Mouse (Mus musculus) left cerebral cortex, postnatal 10 days (tissue): Measurements from ENCODE around the gene Hdac7. TPM values are rescaled to one million over a fixed set of nuclear protein-coding genes. Genes with fewer than 3 reads are reported as not detected.

Experiments
- DNase-seq, 2 experiments: peaks; one replicate each; pipeline ENCODE4 v3.0.0; 2021 to 2022; ENCODE audit warnings: low spot score in 2 of 2, mixed read lengths in 1 of 2; ENCODE audit errors: extremely low spot score in 1 of 2
- intact Hi-C: fragments of 180-260 bp; cut with DNase I; formaldehyde crosslinking; loops from one replicate; pipeline ENCODE4 v1.15.1; 2025
- total RNA-seq, 2 experiments: library from RNA; stranded (reverse); gene quantifications; 2 replicates each; pipeline ENCODE4 v1.2.3; 2021

Hdac7 gene
- total RNA-seq, 2 experiments from 2014 or later = 21.5 to 23.5 TPM

DNA sequence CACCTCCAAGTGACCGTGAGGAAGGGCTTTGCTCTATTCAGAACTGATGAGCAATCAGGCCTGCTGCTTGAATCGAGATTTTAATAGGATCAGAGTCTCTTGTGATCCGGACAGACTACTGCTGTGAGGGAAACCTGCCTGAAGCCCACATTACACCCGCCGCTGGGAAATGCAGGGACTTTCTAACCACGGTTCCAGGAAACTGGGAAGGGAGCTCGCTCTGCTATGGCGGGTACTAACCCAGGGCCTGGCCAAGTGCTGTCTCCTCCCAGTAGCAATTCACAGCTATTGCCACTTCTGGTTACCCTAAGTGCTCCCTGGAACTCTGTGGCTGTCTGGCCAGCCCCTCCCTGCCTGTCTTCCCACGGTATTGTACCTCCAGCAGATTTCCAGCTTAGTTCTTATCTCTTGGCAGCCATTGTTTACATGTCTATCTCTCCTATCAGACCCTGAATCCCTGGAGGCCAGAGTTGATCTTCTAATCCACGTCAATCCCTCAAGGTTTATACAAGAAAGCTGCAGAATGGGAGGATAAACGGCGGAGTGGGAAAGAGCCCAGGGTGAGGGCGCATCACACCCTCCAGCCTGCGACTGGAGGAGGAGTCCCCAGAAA lies 18.7 kb upstream of the Hdac7 start:
- intact Hi-C loops = no loop called here
- no peak for DNase-seq

DNA sequence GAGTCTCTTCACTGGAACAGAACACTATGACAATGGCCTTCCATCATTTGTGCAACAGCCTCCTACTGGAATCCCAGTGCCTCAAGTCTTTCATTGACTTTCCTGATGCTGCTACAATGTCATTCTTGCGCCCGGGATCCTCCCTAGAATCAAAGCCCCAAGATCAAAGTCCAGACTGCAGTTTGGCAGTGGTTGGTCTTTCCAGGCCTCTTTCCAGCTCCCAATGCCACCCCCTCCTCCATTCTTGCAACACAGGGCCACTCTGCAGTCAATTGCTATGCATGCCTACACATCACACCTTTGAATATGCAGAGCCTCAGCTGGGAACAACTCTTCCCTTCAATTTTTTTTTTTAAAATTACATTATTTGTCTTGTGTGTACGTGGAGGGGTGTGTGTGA lies 16.1 kb upstream of the Hdac7 start:
- no peak for DNase-seq
- intact Hi-C loops = no loop called here

DNA sequence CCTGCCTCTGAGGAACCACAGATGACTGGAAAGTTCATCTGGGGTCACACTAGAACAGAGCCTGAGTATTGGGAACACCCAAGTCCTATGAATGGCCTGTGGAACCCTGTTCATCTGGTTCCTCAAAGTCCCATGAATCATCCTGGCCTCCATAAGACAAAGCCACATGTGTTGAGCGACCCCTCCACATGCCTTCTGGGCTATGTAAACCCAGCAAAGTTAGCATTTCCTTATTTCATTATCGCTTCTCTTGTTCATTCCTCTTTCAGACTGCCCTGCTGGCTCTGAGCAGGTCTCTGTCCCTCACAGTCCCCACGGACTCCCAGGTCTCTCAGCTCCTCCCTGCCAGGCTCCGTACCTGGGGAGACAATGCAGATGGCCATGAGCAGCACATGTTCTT lies 14.1 kb upstream of the Hdac7 start:
- intact Hi-C loops = no loop called here
- DNase-seq = no peak

DNA sequence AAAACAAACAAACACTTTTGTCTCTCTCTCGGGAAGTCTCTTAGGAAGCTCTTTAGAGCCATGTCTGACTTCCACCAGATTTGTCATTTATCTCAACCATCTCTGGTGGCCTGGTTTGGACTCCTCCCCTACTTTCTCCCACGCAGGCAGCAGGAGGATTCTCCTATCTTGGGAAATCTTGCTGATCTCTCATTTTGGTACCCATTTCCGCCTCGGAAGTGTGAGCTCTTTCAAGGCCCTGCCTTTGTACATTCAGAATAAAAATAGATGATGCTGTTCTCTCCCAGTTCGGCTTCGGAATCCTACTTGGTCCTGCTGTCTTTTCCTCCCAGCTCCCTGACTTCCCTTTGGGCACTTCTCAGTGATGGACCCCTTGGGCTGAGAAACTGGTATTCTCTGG lies 10.2 kb upstream of the Hdac7 start:
- DNase-seq = no peak
- intact Hi-C loops = loop anchor here (5.0 kb wide), 1 partner anchor 98 kb away; no protein-coding TSS in a partner anchor

DNA sequence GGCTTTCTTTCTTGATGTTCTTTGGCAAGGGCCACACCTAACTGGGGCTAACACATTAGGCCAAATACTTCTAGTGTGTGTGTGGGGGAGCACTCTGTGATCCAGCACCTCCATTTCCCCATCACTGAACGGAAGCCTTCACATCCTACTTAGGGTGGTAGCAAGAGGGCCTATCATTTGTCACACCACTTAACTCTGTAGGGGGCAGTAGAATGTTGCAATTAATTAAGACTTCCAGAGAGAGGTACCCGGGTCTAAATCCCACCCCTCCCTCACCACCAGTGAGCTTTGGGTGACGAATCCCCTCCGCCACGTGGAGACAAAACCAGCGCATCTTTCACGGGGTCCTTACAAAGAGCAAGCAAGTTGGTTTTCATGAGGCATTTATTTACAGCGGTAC lies 9.8 kb upstream of the Hdac7 start:
- DNase-seq = no peak
- intact Hi-C loops = loop anchor here (5.0 kb wide), 1 partner anchor 98 kb away; no protein-coding TSS in a partner anchor

DNA sequence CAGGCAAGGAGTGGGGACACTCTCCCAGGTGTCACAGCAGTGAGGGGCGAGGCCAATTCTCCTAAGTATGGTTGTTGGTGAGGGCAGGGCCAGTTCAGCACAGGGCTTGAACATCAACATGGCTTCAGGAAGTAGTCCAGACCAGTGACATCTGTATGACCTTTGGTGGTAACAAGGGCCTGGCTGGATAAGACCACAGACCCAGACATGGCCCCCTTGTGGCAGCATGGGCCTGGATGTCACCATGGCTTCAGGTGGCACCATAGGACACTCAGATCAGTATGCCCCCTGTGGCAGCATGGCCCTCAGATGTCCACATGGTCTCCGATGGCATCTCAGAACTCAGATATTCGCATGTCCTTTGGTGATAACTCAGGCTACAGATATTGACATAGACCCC lies 8.0 kb upstream of the Hdac7 start:
- intact Hi-C loops = loop anchor here (5.0 kb wide), 1 partner anchor 100 kb away; no protein-coding TSS in a partner anchor

DNA sequence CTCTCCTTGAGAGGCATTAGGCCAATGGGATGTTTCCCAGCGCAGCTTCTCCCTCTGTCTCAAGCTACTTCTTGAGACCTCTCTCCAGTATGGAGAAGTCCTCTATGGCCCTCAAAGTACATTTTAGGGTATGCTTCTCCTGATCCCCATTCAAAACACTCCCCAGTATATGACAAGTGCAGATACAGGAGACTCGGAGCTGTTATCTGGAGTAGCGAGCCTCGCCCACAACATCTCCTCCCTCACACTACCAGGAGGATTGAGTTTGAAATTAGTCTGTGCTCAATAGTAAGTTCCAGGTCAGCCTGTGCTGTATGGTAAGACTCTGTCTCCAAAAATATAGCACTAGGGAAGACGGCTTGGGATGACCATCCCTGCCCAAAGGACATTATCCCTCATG lies 6.7 kb upstream of the Hdac7 start:
- intact Hi-C loops = loop anchor here (2.0 to 5.0 kb wide), 2 partner anchors 101 to 134 kb away; no protein-coding TSS in a partner anchor
- DNase-seq = no peak

More for the DNA sequence above, 8.0 kb upstream of the Hdac7 start:
- DNase-seq = no peak

DNA sequence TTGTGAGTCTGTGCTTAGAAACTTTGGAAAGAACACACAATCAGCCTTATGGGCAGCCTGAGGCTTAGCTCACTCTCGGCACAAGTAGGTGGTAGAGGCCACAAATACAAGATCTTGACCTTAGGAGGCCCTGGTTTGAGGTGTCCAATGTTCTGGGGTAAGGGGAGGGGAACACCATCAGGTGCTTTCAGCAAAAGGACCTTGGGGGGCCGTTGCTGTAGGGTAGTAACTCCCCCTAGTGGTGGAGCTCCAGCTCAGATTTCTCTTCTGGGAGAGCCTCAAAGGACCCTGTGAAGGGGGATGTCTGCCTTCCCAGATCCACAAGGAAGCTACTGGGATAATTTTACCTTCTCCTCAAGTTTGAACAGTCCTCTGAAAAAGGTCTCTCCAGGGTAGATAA lies 6.1 kb upstream of the Hdac7 start:
- DNase-seq = no peak
- intact Hi-C loops = loop anchor here (2.0 to 5.0 kb wide), 2 partner anchors 102 to 134 kb away; no protein-coding TSS in a partner anchor

DNA sequence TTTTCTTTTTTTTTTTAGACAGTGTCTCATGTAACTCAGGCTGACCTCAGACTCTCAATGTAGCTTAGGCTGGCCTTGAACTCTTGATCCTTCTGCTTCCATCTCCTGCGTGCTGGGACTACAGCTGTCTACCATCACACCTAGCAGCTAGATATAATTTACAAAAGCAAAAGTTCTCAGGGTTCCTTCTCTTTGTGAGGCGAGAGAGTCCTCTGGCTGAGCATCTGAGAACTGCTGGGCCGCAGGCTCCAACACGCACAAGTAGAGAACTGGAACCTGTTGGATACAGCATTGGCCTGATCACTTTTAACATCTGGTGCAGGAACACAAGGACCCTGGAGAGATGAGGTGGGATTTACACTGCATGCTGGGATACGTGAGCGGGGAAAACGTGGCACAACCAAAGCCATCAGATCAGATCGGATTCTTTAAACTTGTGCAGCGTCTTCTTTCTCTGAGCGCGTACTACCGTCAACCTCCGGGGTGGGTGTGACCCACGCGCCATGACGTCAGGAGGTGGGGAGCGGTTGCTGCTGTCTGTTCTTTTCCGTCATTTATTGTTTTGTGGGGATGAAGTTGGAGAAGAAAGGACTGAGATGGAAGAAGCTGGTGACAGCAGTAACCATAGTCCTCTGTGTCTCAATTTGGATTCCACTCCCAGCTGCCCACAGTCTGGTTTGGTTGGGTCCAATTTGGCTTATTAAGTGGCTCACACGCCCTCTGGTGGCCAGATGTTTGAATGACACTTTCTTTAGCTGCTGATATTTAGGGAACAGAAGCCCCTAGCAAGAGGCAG lies 5.0 kb upstream of the Hdac7 start:
- intact Hi-C loops = loop anchor here (5.0 kb wide), 1 partner anchor 57 kb away; no protein-coding TSS in a partner anchor
- DNase-seq = peak; percentile 82 to 88

DNA sequence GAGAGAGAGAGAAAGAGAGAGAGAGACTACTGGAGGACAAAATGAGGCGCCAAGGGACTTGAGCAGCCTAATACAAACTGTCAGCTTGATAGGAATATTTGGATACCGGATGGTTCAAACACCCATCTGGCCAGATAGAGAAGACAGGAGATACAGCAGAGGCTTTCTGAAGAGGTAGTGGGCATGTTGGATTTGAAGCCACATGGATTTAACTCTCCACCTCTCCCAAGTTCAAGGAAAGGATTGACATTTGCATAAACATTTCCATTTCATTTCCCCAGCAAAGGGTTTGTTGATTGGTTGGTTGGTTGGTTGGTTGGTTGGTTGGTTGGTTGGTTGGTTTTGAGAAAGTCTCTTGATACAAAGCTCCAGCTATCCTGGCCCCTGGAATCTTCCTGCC lies 3.6 kb upstream of the Hdac7 start:
- DNase-seq = no peak
- intact Hi-C loops = loop anchor here (5.0 kb wide), 1 partner anchor 56 kb away; no protein-coding TSS in a partner anchor

DNA sequence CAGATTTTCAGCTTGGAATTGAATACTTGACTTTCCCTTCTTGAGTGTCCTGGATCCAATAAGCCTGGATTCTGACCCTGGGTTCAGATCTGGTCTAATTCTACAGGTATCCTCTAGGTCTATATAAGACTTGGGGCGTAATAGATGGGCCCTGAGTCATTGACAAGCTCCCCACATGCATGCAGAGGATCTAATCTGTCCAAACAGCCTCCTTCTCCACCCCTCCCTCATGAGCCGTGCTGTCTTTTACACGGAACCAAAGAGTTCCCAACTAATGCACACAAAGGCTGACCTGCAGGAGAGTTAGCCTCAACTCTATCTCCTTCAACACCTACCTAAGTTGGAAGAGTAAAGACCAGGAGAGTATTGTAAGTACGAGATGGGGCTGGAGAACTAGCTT lies 3.0 kb upstream of the Hdac7 start:
- intact Hi-C loops = loop anchor here (5.0 kb wide), 1 partner anchor 55 kb away; no protein-coding TSS in a partner anchor
- no peak for DNase-seq

DNA sequence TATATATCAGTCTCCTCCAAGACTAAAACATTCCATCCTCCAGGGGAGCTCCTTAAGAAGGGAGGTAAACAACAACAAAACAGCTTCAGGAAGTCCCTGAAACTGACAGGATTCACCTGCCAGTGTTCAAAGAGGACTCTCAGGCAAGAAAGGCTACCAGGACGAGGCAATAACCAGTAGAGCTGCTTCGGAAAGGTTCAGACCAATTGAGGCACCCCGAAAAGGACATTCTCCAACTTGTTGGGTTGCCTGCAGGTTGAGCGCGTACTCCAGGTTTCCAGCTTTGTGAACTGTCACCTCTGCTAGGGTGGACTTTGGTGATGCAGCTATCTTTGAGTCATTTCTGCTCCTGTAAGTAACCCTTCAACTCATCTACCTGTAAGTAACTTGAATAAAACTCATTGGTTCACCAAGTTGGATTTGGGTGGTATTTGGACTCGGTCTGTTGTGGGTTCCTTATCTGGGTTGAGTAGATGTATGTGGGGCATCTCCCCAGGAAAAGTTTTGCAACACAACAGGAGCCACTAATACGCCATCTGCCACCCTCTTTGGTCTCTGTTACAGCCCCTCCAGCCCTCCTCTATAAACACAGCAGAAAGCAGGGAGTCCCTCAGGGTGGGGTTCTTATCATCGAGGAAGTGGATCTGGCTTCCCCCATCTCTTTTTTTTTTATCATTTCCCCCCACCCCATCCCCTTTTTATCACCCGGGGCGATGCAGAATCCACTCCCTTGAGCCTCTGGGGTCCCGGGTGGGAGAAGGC lies 2.0 kb upstream of the Hdac7 start:
- DNase-seq = no peak
- intact Hi-C loops = loop anchor here (5.0 kb wide), 1 partner anchor 54 kb away; no protein-coding TSS in a partner anchor

DNA sequence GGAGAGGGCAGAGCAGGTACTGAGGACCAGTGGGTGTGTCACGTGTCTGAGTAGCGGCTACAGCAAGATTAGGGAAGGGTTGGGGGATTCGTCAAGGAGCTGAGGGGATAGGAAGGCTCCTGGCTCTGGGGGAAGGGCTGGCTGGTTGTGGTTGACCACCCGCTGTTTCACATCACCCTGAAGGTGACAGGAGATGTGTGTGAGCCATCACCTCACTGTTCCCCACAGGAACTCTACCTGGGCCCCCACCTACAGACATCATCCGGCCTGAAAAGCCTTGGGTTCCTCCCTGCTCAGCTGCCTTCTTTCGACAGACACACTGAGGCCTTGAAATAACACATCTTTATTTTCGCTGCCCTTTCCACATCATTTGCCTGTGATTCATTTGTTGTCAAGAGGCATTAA lies 1.1 kb downstream of the Hdac7 start:
- no peak for DNase-seq
- intact Hi-C loops = no loop called here

DNA sequence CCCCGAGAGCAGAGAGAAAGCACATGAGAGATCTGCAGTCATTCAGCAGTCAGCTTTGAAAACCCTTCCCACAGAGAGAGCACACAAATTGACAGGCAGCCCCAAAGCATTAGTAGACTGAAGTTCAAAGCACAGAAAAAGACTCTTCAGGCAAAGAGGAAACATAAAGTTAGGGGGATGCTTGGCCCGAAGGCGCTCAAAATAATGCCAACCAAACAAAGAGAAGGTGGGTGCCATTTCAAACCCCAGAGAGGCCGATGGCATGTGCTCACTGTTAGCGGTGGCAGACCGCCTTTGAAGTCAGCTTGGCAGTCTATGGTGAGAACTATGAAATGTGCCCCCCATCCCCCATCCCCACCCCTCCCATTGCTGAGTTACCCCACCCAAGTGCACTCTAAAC lies 2.2 kb downstream of the Hdac7 start:
- intact Hi-C loops = no loop called here

DNA sequence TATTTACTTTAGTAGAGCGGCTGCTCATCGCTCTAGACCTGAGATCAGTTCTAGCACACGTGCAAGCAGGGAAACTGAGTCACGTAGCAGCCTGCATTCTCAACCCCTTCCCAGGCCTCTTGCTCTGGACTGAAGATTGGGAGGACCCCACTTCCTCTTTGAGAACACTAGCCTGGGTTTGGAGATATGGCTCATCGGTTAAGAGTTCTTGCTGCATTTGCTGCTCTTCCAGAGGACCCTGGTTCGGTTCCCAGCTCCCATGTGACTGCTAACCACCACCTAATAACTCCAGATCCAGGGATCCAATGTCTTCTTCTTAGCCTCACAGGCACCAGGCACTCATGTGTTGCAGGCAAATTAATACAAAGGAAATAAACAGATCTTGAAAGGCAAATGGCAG lies 2.9 kb downstream of the Hdac7 start:
- intact Hi-C loops = no loop called here
- DNase-seq = no peak

More for the DNA sequence above, 2.2 kb downstream of the Hdac7 start:
- DNase-seq = no peak

DNA sequence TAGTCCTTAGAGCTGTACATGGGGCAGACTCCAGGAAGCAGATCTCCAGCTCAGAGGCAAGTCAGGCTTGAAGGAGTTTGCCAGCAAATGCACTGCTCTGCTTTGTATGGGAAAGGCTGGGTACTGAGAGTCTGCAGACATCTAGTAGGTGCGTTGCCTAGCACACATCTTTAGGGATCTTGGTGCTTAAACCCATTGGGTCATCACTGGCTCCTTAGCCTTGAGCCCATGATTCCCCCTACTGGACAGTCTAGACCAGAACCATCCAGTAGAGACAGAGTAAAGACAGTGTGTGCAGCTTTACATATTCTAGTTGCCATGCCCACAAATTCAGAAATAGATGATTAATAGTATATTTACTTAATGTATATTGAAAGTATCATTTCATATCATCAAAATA lies 3.5 kb downstream of the Hdac7 start:
- no peak for DNase-seq
- intact Hi-C loops = no loop called here

DNA sequence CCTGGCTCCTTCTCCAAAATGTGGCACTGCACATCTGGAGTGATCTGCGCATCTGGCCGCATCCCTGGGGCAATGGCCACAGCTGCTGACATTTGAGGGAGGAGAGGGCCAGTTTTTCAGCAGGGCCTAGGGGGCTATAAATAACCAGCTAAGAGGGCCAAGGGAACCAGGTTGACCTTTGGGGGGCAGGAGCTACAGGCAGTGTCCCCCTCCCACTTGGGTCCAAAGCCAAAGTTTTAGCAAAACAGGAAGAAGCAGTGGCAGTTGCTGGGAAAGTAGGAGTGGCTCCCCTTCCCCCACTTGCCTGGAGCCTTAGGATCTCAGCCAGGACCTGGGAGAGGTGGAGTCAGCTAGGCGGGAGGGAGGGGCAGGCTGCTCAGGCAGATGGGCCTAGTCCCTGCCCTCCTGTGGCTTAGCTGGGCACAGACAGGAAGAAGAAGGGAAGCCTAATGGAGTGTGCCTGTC lies 4.3 kb downstream of the Hdac7 start:
- DNase-seq = peak in 1 of 2 experiments; percentile 84
- intact Hi-C loops = no loop called here

DNA sequence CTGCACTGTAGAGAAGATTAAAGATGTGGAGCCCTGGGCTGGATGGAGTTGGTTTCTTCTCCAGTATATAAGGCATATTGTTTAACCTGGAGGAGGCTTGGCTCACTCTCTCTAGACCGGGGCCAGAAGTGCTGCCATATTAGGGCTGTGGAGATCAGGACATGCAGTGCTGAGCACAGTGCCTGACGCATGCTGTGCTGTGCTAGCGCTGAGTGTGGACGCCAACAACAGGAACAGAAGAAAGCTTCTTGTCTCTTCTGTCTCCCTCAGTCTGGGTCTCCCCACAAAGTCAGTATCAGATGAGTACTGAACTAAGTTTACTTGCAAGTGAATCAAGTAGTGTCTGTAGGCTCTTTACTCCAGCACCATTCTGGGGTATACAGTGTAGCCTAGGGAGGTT lies 4.8 kb downstream of the Hdac7 start:
- intact Hi-C loops = no loop called here
- DNase-seq = no peak

DNA sequence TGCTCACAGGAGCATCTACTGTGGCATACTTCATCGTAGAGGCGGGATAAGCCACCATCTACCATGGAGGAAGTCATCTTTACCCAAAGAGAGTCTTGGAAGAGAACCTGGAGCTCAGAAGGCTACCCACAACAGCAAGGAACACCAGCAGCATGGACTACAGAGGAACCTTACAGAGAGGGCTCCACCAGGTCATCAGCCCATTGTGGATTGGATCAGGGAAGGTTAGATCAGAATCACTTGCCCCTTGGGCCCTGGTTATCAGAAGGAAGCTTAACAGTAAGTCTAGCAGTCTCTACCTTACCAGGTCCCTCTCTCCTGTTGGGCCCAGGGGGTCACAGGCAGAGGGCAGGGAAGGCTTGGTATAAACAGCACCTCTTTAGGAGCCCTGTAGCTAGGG lies 5.3 kb downstream of the Hdac7 start:
- intact Hi-C loops = no loop called here
- no peak for DNase-seq
